Mouse (Mus musculus) hindbrain, embryonic 15.5 days (tissue): ENCODE measurements around the gene Zfp654. TPM values are rescaled to one million over a fixed set of nuclear protein-coding genes. Genes with fewer than 3 reads are reported as not detected.
A peak's percentile ranks its signal among the peaks of the same experiment; 100 is the strongest.
"Not testable (repeated sequence)": the region's sequence is repeated elsewhere in the genome, so short reads cannot be mapped to it uniquely, and the experiment has no call there.

Experiments
- ATAC-seq: fragments of 200-750 bp; cut with Nextera tagmentation; 2 replicates; pipeline ENCODE4 v1.8.0; 2017; ENCODE audit warnings: low read depth, moderate number of reproducible peaks, moderate TSS enrichment; ENCODE audit not compliant: low FRiP score
- H3K27ac ChIP-seq: fragments of 300-500 bp; sonication (generic); replicated peaks from 2 replicates; pipeline ENCODE4 v1.5.1; 2015; ENCODE audit warnings: mild to moderate bottlenecking, inconsistent platforms
- H3K27me3 ChIP-seq: fragments of 300-500 bp; sonication (generic); 2 replicates; pipeline ENCODE4 v1.6.1; 2015; ENCODE audit warnings: control low read depth, inconsistent platforms
- H3K36me3 ChIP-seq: fragments of 300-500 bp; sonication (generic); 2 replicates; pipeline ENCODE4 v1.6.1; 2015; ENCODE audit warnings: control low read depth, inconsistent platforms
- H3K4me1 ChIP-seq: fragments of 300-500 bp; sonication (generic); replicated peaks from 2 replicates; pipeline ENCODE4 v1.6.1; 2015; ENCODE audit warnings: control low read depth, inconsistent platforms
- H3K4me2 ChIP-seq: fragments of 300-500 bp; sonication (generic); 2 replicates; pipeline ENCODE4 v1.6.1; 2015; ENCODE audit warnings: moderate library complexity, mild to moderate bottlenecking, inconsistent platforms
- H3K4me3 ChIP-seq: fragments of 300-500 bp; sonication (generic); 2 replicates; pipeline ENCODE4 v1.5.1; 2015; ENCODE audit warnings: mild to moderate bottlenecking, inconsistent platforms
- H3K9ac ChIP-seq: fragments of 300-500 bp; sonication (generic); 2 replicates; pipeline ENCODE4 v1.6.1; 2015; ENCODE audit warnings: inconsistent platforms
- H3K9me3 ChIP-seq: fragments of 300-500 bp; sonication (generic); 2 replicates; pipeline ENCODE4 v1.6.1; 2016; ENCODE audit warnings: control low read depth, inconsistent platforms
- WGBS: fragments of 180-500 bp; shearing (Covaris S2); methylation state at CpG from one replicate; pipeline ENCODE4 v1.1.7; 2015; 5-methylcytosine and 5-hydroxymethylcytosine counted together
- polyA plus RNA-seq: library from polyadenylated mRNA; unstranded; fragments of >200 nt; fragmentation: Nextera tagmentation; extraction: Ambion mirVana; gene quantifications from 2 replicates; pipeline ENCODE4 v1.2.1, GENCODE M21; 2015

Zfp654 gene
- polyA plus RNA-seq, 1 experiment from 2014 or later: 5.1 TPM

DNA sequence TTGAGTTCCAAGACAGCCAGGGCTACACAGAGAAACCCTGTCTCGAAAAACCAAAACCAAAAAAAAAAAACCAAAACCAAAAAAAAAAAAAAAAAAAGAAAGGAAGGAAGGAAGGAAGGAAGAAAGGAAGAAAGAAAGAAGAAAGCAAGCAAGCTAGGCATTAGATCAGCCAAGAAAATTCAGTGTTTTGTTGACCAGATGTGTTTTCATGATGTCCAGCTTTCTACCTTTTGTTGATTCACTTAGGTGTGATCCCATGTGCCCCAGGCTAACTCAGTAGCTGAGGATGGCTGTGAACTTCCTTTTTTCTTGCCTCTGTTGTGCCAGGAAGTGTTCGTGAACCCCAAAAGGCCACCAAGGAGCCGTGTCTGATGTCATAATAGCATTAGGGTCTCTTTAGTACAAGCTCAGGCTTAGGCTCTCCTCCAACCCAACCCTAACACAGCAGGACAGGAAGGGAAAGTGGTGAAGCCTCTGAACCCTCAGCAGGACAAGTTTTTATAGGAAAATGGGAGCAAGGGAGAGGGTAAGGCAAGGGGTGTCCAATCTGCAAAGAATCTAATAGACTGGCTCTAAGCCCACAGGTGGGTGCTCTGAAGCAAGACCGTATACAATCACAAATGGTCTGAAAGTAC, 25.3 kb upstream of the Zfp654 start:
- H3K9me3 ChIP-seq: no peaks in the 10 kb centered on the region
- no peaks in the 10 kb centered on the region for H3K36me3 ChIP-seq
- no peak overlapping the region for H3K4me3 ChIP-seq
- H3K27me3 ChIP-seq: no peaks in the 10 kb centered on the region
- WGBS: 80% methylated on average over 4 of the region's 4 CpGs
- no peak overlapping the region for H3K9ac ChIP-seq
- no peak for ATAC-seq
- no peak overlapping the region for H3K4me2 ChIP-seq
- peaks cover 9% of the 10 kb centered on the region; the same call in 1 of the 2 replicates for H3K4me1 ChIP-seq
- no peak overlapping the region for H3K27ac ChIP-seq

DNA sequence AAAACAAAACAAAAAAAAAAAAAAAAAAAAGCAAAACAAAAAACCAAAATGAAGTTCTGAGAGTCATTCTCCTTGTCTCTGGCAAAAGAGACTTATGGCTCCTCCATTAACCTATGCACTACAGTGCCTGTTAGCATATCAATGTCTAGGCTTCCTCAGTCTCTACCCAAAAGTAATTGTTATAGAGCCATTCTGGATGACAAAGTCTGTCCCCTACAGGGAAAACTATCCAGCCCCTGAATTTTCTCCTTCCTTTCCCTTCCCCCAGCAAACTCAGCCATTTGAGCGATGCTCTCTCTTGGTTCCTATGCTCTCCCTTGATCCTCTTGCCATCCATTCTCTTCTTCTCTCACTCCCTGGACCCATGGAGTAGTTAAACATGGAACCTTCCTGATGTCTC, 24.4 kb upstream of the Zfp654 start:
- WGBS: 100% methylated on average over 1 of the region's 1 CpGs

GRCm38 (mm10) chr16:64875384-64875783, 23.9 kb upstream of the Zfp654 start:
- Histone ChIP-seq H3K4me3 (no peak overlapping the region), H3K36me3 (no peaks in the 10 kb centered on the region), H3K27me3 (no peaks in the 10 kb centered on the region), H3K9ac (no peak overlapping the region), H3K4me1 (peaks cover 9% of the 10 kb centered on the region; the same call in 1 of the 2 replicates), H3K9me3 (no peaks in the 10 kb centered on the region), H3K4me2 (no peak overlapping the region), H3K27ac (no peak overlapping the region)
- 96% methylated on average over 10 of the region's 10 CpGs for WGBS
- ATAC-seq: no peak

More for the DNA sequence above, 24.4 kb upstream of the Zfp654 start:
- Histone ChIP-seq H3K27me3 (no peaks in the 10 kb centered on the region), H3K4me3 (no peak overlapping the region), H3K4me2 (no peak overlapping the region), H3K9me3 (no peaks in the 10 kb centered on the region), H3K36me3 (no peaks in the 10 kb centered on the region), H3K9ac (no peak overlapping the region), H3K27ac (no peak overlapping the region), H3K4me1 (peaks cover 9% of the 10 kb centered on the region; the same call in 1 of the 2 replicates)
- ATAC-seq: no peak

DNA sequence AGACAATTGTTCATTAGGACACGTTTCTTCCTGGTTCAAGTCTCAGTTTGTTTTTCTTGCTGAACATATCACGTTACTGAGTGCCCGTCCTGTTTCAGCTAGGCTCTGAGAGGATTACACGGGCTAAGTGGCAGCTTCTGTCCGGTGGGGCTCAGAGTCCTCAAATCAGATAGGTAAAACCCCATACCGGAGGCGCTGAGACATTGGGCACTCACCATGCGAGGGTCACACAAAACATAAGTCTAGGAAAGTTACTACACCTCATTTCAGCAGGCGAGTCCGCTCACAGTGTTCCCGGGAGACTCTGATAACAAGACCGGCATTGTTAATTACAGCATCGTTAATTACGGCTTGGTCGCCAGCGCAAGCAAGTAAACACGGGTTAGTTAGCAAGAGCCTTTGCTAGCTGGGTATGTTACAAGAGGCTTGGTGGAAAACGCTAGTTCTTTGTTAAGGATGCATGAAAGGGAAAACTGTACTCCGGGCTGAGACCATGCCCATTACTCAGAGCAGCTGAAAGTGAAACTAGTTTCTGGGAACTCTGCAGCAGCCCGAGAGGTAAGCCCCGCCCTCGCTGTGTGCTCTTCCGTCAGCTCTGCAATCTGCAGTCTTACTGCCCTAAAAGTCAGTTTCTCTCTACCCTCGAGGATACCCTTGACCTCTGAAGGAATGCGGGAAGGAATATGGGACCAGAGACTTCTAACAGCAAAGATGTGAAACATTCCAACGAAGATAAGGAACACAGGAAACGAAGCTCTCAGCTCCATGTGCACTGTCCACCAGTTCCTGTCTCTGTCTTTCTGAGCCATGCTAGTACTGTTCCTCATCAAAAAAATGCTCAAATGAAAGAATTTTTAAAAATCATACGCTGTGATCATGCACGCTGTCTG, 22.2 kb upstream of the Zfp654 start:
- peak; percentile 94 for ATAC-seq
- H3K27ac ChIP-seq: peak overlapping the region; percentile 72
- no peaks in the 10 kb centered on the region for H3K9me3 ChIP-seq
- H3K27me3 ChIP-seq: no peaks in the 10 kb centered on the region
- peak overlapping the region; percentile 69 for H3K9ac ChIP-seq
- WGBS: 4% methylated on average over 29 of the region's 29 CpGs
- H3K36me3 ChIP-seq: no peaks in the 10 kb centered on the region
- H3K4me3 ChIP-seq: peak overlapping the region; percentile 53
- H3K4me2 ChIP-seq: peak overlapping the region; percentile 83
- peaks cover 9% of the 10 kb centered on the region; the same call in 1 of the 2 replicates for H3K4me1 ChIP-seq

DNA sequence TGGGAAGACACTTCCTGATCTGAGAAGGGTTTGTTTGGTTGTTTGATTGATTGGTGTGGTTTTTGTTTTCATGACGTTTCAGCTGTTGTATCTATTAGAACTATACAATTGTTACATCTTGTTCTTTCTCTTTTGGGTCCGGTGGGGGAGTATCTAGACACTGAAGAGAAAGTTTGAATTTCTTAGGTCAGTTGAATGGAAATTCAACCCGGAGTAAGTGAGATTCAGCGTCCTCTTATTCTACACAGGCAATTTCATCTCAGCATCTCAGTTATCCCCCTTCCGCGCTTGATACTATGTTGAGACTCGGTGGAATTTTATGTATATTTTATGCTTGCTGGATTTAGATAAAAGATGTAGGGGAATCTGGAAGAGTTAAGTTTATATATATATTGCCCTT, 21.4 kb upstream of the Zfp654 start:
- Histone ChIP-seq H3K27ac (no peak overlapping the region), H3K4me3 (peak overlapping the region; percentile 24; the same call in 1 of the 2 replicates), H3K4me1 (peaks cover 9% of the 10 kb centered on the region; the same call in 1 of the 2 replicates), H3K27me3 (no peaks in the 10 kb centered on the region), H3K4me2 (peak overlapping the region; percentile 83), H3K9ac (no peak overlapping the region), H3K9me3 (no peaks in the 10 kb centered on the region), H3K36me3 (no peaks in the 10 kb centered on the region)
- WGBS: 7% methylated on average over 7 of the region's 7 CpGs
- no peak for ATAC-seq

DNA sequence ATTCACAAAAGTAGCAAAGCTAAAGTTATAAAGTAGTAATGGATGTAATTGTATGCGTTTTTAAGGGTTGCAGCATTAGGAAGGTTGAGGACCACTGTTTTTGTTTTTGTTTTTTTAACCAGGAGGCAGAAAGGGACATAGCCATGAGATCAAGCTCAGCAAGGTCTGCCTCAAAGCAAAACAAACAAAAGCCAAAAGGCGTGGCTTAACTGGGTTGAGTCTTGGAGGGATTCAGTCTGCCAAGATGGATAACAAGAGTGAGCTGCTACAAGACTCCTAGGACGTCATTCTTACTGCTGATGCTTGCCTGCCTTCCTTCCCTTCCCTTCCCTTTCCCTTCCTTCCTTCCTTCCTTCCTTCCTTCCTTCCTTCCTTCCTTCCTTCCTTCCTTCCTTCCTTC, 20.8 kb upstream of the Zfp654 start:
- Histone ChIP-seq H3K4me2 (no peak overlapping the region), H3K4me1 (peaks cover 9% of the 10 kb centered on the region; the same call in 1 of the 2 replicates), H3K4me3 (no peak overlapping the region), H3K9me3 (no peaks in the 10 kb centered on the region), H3K36me3 (no peaks in the 10 kb centered on the region), H3K27me3 (no peaks in the 10 kb centered on the region), H3K27ac (no peak overlapping the region), H3K9ac (no peak overlapping the region)
- 26% methylated on average over 3 of the region's 3 CpGs for WGBS
- ATAC-seq: no peak

DNA sequence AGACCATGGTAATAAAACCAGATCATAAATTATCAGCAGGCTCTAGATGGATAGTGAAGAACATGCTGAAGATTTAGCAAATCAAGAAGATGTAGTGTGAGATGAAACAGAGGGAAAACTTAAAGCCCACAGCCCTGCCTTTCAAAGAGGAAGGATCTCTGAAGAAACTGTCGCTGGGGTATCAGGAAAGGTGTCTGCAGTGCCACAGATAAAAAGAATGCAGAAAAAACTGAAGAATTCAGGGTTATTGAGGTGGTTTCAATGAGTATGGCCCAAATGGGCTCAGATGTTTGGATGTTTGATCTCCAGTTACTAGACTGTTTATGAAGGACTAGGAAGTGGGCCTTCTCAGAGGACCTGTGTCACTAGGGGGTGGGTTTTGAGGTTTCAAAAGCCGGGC, 18.2 kb upstream of the Zfp654 start:
- 81% methylated on average over 2 of the region's 2 CpGs for WGBS
- no peak overlapping the region for H3K4me3 ChIP-seq
- H3K27ac ChIP-seq: no peak overlapping the region
- no peak for ATAC-seq
- no peaks in the 10 kb centered on the region for H3K36me3 ChIP-seq
- peaks cover 9% of the 10 kb centered on the region; the same call in 1 of the 2 replicates for H3K4me1 ChIP-seq
- no peaks in the 10 kb centered on the region for H3K9me3 ChIP-seq
- no peaks in the 10 kb centered on the region for H3K27me3 ChIP-seq
- H3K4me2 ChIP-seq: no peak overlapping the region
- H3K9ac ChIP-seq: no peak overlapping the region

GRCm38 (mm10) chr16:64868613-64869012, 17.2 kb upstream of the Zfp654 start:
- ATAC-seq: no peak
- WGBS: 69% methylated on average over 6 of the region's 6 CpGs
- Histone ChIP-seq H3K27ac (no peak overlapping the region), H3K36me3 (no peaks in the 10 kb centered on the region), H3K9me3 (no peaks in the 10 kb centered on the region), H3K27me3 (no peaks in the 10 kb centered on the region), H3K4me2 (no peak overlapping the region), H3K4me3 (no peak overlapping the region), H3K9ac (no peak overlapping the region), H3K4me1 (peaks cover 4% of the 10 kb centered on the region; the same call in 1 of the 2 replicates)

DNA sequence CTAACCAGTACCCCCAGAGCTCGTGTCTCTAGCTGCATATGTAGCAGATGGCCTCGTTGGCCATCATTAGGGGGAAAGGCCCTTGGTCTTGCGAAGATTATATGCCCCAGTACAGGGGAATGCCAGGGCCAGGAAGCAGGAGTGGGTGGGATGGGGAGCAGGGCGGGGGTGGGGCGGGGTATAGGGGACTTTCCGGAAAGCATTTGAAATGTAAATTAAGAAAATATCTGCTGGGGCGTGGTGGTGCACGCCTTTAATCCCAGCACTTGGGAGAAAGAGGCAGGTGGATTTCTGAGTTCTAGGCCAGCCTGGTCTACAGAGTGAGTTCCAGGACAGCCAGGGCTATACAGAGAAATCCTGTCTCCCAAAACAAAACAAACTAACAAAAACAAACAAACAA, 14.4 kb upstream of the Zfp654 start:
- H3K36me3 ChIP-seq, H3K9ac ChIP-seq, H3K27ac ChIP-seq: not testable (repeated sequence)

DNA sequence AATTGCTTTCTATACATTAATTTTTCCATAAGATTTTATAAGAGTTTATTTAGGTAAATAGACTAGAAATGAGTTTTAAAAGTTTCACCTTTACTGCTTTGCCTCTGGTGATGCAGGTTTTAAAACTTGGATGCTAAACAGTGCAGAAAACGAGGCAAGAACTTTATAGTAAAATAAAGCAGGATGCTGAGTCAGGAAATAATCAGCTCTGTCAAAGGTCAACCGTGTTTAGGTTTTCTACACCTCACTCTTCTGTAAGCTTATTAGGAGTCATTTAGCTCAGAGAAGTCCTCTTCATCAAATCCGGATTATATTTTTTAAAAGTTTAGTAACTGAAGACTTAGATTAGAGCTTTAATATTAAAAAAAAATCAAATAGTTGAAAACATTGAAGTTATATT, 5.5 kb upstream of the Zfp654 start:
- no peaks in the 10 kb centered on the region for H3K9me3 ChIP-seq
- peaks cover 19% of the 10 kb centered on the region for H3K4me1 ChIP-seq
- H3K4me2 ChIP-seq: no peak overlapping the region
- H3K4me3 ChIP-seq: no peak overlapping the region
- H3K36me3 ChIP-seq: peaks cover 21% of the 10 kb centered on the region
- H3K27me3 ChIP-seq: no peaks in the 10 kb centered on the region
- 96% methylated on average over 3 of the region's 3 CpGs for WGBS
- H3K9ac ChIP-seq: no peak overlapping the region
- no peak for ATAC-seq
- no peak overlapping the region for H3K27ac ChIP-seq

More for the DNA sequence above, 14.4 kb upstream of the Zfp654 start:
- H3K27me3 ChIP-seq, H3K4me1 ChIP-seq, H3K4me2 ChIP-seq, ATAC-seq, H3K9me3 ChIP-seq, H3K4me3 ChIP-seq: not testable (repeated sequence)
- 85% methylated on average over 8 of the region's 8 CpGs for WGBS

DNA sequence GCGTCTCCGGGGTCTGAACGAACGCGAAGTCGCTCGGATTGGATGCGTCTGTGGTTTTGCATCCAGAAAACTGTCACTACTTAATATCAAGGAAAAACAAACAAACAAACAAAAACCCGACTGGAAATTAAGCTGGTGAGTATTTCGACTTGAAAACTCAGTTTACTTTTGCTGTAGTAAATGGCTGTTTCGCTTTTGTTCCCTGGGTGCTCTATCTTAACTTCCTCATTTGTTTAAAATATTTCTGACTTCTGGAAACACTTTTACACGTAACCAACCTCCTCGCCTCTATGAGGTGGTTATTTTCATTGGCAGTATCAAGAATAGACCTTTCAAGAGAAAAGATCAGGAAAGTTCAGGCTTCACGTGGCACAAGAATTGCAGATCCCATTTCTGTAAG, 1.4 kb upstream of the Zfp654 start:
- no peaks in the 10 kb centered on the region for H3K9me3 ChIP-seq
- peaks cover 30% of the 10 kb centered on the region for H3K4me1 ChIP-seq
- H3K9ac ChIP-seq: peak overlapping the region; percentile 92
- peak overlapping the region; percentile 95; the same call in 1 of the 2 replicates for H3K27ac ChIP-seq
- no peaks in the 10 kb centered on the region for H3K27me3 ChIP-seq
- 8% methylated on average over 14 of the region's 14 CpGs for whole genome bisulfite sequencing
- peak overlapping the region; percentile 61 for H3K4me2 ChIP-seq
- ATAC-seq: no peak
- peaks cover 21% of the 10 kb centered on the region for H3K36me3 ChIP-seq
- H3K4me3 ChIP-seq: peak overlapping the region; percentile 68

GRCm38 (mm10) chr16:64852441-64852871, 1.0 kb upstream of the Zfp654 start:
- Histone ChIP-seq H3K36me3 (peaks cover 21% of the 10 kb centered on the region), H3K27ac (peak overlapping the region; percentile 95), H3K9ac (peak overlapping the region; percentile 92), H3K4me3 (peak overlapping the region; percentile 68), H3K4me2 (peak overlapping the region; percentile 61), H3K4me1 (peaks cover 30% of the 10 kb centered on the region), H3K9me3 (no peaks in the 10 kb centered on the region), H3K27me3 (no peaks in the 10 kb centered on the region)
- WGBS: 0% methylated on average over 27 of the region's 53 CpGs
- peak; percentile 7; the same call in 1 of the 2 replicates for ATAC-seq
